Comparison of ENCODE assay signal across 8 mouse cellular contexts in genomic region chr4:107803351-107804106, GRCm38 (mm10). TPM values are rescaled to one million over a fixed set of nuclear protein-coding genes. Genes with fewer than 3 reads are reported as not detected.
DNase-seq lines count a peak whose midpoint lies in the region.

No protein-coding gene starts in this region.

- intact Hi-C loops in left cerebral cortex, postnatal 36 days (cut with DNase I): loop anchor here (2.0 to 5.0 kb wide), 3 partner anchors 19 to 66 kb away; no protein-coding TSS in a partner anchor

- peak; percentile 18 for DNase-seq in adipocyte (ENCODE audit: low spot score)
- peak; percentile 51 to 61 for DNase-seq in cerebellum, postnatal 4 days (ENCODE audit: low spot score in 2 of 2)
- DNase-seq in frontal cortex, postnatal 36 days (ENCODE audit: low spot score in 2 of 2): peak; percentile 70 to 76
- DNase-seq in induced T-regulatory cell, adult 2 months (ENCODE audit: low read depth): peak; percentile 87
- DNase-seq in left cerebral cortex, postnatal 36 days (ENCODE audit: low spot score in 2 of 2): peak; percentile 69 to 77
- DNase-seq in mesoderm, embryonic 11.5 days (ENCODE audit: low read depth, low spot score): peak; percentile 91
- DNase-seq in right cerebral cortex, postnatal 25 days: peak; percentile 73
- DNase-seq in urinary bladder, postnatal 25 days (ENCODE audit: low spot score): peak; percentile 75

RNA-seq across cellular contexts. Expression of gene Lrp8, which starts 1.5 kb away (rescaled TPM):
- 100 to 1,000 TPM in 1 of 2 experiments, 10 to 100 TPM in 1; 74.7 to 112 TPM for total RNA-seq in left cerebral cortex, postnatal 36 days (2021)

Comparison
In these comparisons a context has a peak if more than half of its experiments do, and no peak if none do; other contexts are left out.
1. Peak in every context shown above with its lines: DNase-seq.
2. DNase-seq: peak in every context shown above with its lines; median percentile 91 in mesoderm, embryonic 11.5 days; 87 in induced T-regulatory cell, adult 2 months; 75 in urinary bladder, postnatal 25 days; 73 in frontal cortex, postnatal 36 days; 73 in left cerebral cortex, postnatal 36 days; 73 in right cerebral cortex, postnatal 25 days; 56 in cerebellum, postnatal 4 days; 18 in adipocyte.